Mouse (Mus musculus) left cerebral cortex, postnatal 25 days (tissue): ENCODE data around the gene Rsbn1. TPM values are rescaled to one million over a fixed set of nuclear protein-coding genes. Genes with fewer than 3 reads are reported as not detected.

Experiments
- DNase-seq, 2 experiments: peaks; one replicate each; pipeline ENCODE4 v3.0.0; 2022; ENCODE audit warnings: low spot score in 2 of 2, mixed read lengths in 1 of 2
- intact Hi-C: fragments of 180-260 bp; cut with DNase I; formaldehyde crosslinking; loops from one replicate; pipeline ENCODE4 v1.15.1; 2025
- total RNA-seq, 2 experiments: library from RNA; stranded (reverse); gene quantifications; 2 replicates each; pipeline ENCODE4 v1.2.3; 2021

Rsbn1 gene
- total RNA-seq, 2 experiments from 2014 or later = 21.9 to 22.9 TPM

GRCm38 (mm10) chr3:103925302-103925701 is 11.4 kb downstream of the Rsbn1 start:
- DNase-seq = no peak
- intact Hi-C loops = no loop called here

GRCm38 (mm10) chr3:103927511-103927910 is 13.6 kb downstream of the Rsbn1 start:
- intact Hi-C loops = no loop called here
- DNase-seq = peak in 1 of 2 experiments; percentile 19

GRCm38 (mm10) chr3:103944794-103945562 is 31.1 kb downstream of the Rsbn1 start:
- DNase-seq = peak; percentile 30 to 74
- intact Hi-C loops = no loop called here

GRCm38 (mm10) chr3:103948666-103949065 is 34.7 kb downstream of the Rsbn1 start:
- no peak for DNase-seq
- intact Hi-C loops = no loop called here

- intact Hi-C loops = no loop called here
These were observed 46.7 kb downstream of the Rsbn1 start for GRCm38 (mm10) chr3:103960622-103961021.

GRCm38 (mm10) chr3:103967231-103967630 is 53.3 kb downstream of the Rsbn1 start:
- no peak for DNase-seq
- intact Hi-C loops = no loop called here

More at GRCm38 (mm10) chr3:103960622-103961021, 46.7 kb downstream of the Rsbn1 start:
- no peak for DNase-seq

- intact Hi-C loops = loop anchor here (1.0 kb wide), 1 partner anchor 54 kb away; the partner anchor contains the start of gene Rsbn1
- peak; percentile 88 for DNase-seq
These were observed 54.2 kb downstream of the Rsbn1 start, which contains the start of gene Phtf1 for GRCm38 (mm10) chr3:103967861-103968691. Gene Phtf1, plus strand, starts transcription at chr3:103968110.

- intact Hi-C loops = loop anchor here (1.0 kb wide), 1 partner anchor 54 kb away; the partner anchor contains the start of gene Rsbn1
- DNase-seq = peak in 1 of 2 experiments; percentile 74
These were observed 54.8 kb downstream of the Rsbn1 start for GRCm38 (mm10) chr3:103968701-103969100.

- intact Hi-C loops = no loop called here
These were observed 57.2 kb downstream of the Rsbn1 start for GRCm38 (mm10) chr3:103971157-103971556.

GRCm38 (mm10) chr3:103984556-103984955 is 70.6 kb downstream of the Rsbn1 start:
- intact Hi-C loops = no loop called here
- DNase-seq = no peak

More at GRCm38 (mm10) chr3:103971157-103971556, 57.2 kb downstream of the Rsbn1 start:
- DNase-seq = no peak

GRCm38 (mm10) chr3:103985194-103985593 is 71.3 kb downstream of the Rsbn1 start:
- DNase-seq = no peak
- intact Hi-C loops = no loop called here

GRCm38 (mm10) chr3:103987831-103988432 is 74.0 kb downstream of the Rsbn1 start:
- DNase-seq = no peak
- intact Hi-C loops = no loop called here

GRCm38 (mm10) chr3:103989352-103989751 is 75.4 kb downstream of the Rsbn1 start:
- intact Hi-C loops = no loop called here

GRCm38 (mm10) chr3:103991271-103991670 is 77.4 kb downstream of the Rsbn1 start:
- intact Hi-C loops = no loop called here
- no peak for DNase-seq

More at GRCm38 (mm10) chr3:103989352-103989751, 75.4 kb downstream of the Rsbn1 start:
- DNase-seq = no peak

GRCm38 (mm10) chr3:103998724-103999123 is 84.8 kb downstream of the Rsbn1 start:
- intact Hi-C loops = no loop called here

GRCm38 (mm10) chr3:104006896-104007466 is 93.1 kb downstream of the Rsbn1 start:
- intact Hi-C loops = no loop called here
- DNase-seq = no peak

More at GRCm38 (mm10) chr3:103998724-103999123, 84.8 kb downstream of the Rsbn1 start:
- no peak for DNase-seq

- DNase-seq = peak in 1 of 2 experiments; percentile 44
- intact Hi-C loops = no loop called here
These were observed 93.6 kb downstream of the Rsbn1 start for GRCm38 (mm10) chr3:104007479-104007878.

- no peak for DNase-seq
- intact Hi-C loops = no loop called here
These were observed 96.2 kb downstream of the Rsbn1 start for GRCm38 (mm10) chr3:104009924-104010662.

GRCm38 (mm10) chr3:104011972-104012371 is 98.1 kb downstream of the Rsbn1 start:
- DNase-seq = no peak
- intact Hi-C loops = no loop called here
